Mouse (Mus musculus) spleen, adult 18-20 months (tissue): Measurements from ENCODE around the gene Kcnh2.

ENCODE experiments used
- DNase-seq, 2 experiments: peaks; one replicate each; pipeline ENCODE4 v3.0.0; 2022; ENCODE audit warnings: mixed read lengths in 2 of 2

Kcnh2 gene

DNA sequence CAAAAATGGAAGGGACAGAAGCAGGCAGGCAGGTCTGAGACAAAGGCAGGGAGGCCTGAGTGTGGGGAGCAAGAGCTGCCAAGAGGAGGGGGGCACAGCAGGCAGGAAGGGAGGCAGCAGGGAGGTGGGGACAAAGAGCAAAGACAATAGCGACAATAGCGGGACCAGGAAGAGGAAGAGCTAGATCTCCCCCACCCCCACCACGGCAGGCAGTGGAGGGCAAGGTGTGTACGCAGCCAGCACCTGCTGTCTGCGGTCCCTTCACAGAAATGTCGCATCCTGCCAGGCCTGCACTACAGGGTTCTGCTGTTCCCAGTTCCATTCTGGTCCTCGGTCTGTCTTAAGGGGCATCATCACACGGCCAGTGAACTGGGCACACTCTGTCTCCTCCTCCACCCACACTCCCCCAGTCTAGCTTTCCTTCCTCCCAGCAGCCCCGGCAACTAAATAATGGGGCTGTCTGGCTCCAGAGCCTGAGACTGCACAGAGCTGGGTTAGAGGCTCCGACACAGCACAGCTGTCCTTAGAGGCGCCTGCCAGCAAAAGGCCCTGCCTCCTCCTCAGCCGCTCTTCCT is 6.8 kb downstream of the Kcnh2 start:
- no peak for DNase-seq

DNA sequence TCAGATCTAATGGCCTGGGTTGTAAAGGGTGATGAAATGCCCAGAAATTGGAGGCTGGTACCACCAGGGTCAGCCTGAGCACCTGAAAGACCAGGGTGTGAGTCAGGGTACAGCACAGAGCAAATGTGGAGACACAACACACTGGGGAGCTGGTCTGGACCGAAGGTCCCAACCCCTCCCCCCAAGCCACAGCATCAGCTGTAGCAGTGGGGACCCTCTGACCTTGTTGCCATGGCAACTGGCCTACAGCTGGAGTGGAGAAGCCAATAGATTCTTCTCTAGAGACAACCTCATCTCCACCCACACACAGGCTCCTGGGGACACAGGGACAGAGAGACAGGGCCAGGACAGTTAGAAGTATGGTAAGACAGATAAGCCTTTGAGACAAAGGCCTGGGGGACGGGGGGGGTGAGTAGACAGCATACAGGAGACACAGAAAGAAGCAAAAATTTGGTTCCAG is 7.4 kb downstream of the Kcnh2 start:
- DNase-seq: no peak

DNA sequence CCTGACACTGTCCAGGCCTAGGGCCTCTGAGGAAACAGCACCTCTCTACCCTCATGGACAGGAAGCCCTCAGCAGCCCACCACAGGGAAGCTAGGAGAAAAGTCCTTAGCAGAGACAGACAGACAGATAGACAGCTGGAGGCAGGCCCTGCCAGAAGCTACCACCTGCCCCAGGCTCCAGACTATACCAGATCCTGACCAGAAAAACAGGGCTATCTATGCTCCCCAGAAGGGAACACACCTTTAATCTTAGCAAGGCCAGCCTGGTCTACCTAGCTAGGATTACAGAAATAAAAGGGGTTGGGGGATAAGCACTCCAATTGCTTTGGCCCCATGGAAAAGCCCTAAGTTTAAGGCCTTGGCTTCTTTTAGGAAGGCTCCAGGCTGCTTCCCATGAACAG is 8.0 kb downstream of the Kcnh2 start:
- no peak for DNase-seq

- DNase-seq: no peak
These were observed 8.4 kb downstream of the Kcnh2 start for GRCm38 (mm10) chr5:24342966-24343365.

GRCm38 (mm10) chr5:24342205-24342963 is 9.0 kb downstream of the Kcnh2 start:
- no peak for DNase-seq

GRCm38 (mm10) chr5:24337821-24338220 is 13.6 kb downstream of the Kcnh2 start:
- DNase-seq: no peak

GRCm38 (mm10) chr5:24337366-24337765 is 14.0 kb downstream of the Kcnh2 start:
- DNase-seq: no peak

DNA sequence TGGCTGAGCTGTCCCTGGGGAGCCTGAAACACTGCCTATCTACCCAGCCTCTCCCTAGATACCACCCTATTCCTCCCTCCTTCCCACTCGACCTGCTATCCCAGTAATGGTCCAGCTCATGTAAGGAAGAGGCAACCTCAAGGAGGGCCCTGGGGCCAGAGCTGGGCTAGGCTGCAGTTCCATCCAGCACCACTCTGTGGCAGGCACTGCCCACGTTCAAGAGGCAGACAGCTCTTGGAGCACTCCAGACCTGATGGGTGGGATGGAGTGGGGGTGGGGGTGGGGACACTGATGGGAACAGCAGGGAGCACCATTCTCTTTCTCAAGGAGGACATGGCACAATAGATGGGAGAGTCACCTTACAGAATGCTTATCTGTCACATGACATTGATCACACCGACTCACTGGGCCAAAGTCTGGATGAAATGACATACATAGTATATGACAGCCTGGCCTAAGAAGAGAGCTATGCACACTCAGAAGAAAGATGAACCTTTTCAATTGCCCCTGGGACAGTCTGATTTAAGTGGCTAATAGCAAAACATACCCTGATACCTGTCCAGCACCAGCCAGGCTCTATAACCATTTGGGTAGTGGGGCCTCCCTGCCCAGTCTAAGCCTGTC is 15.4 kb downstream of the Kcnh2 start:
- DNase-seq: no peak

DNA sequence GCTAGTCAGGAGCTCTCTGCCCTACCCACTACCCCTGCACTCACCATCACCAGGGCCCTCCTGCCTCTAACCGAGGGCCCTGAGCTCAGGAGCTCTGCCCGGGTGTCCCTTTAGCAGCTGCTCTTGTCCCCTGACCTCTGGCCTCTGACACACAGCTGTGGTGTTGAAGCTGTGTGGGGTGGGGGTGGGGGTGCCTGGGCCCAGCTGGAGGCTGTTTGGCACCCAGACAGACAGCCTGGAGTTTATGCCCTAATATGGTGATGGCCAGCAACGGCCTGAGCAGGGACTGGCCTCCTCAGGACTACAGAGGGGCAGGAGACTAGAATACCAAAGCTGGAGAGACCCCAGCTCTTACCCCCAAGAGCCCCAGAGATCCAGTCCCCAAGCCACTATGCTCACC is 16.7 kb downstream of the Kcnh2 start:
- no peak for DNase-seq

DNA sequence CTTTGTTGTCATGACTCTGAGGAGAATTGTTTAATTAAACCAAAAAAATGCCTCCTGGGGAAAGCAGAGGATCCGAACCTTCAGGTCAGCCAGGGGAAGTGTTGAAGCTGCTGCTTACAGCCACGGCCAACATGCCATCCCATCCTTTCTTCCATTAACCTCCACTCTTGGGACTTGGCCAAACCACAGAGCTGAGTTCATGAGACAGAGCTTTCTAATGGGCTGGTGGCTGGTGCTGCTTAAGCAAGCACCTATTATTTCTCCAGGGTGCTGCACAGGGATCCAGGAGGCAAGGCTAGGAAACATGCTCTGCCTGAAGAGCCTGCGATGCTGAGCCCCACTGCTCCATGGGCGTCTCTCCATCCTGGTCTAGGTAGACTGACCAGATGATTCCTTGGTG is 19.0 kb downstream of the Kcnh2 start:
- no peak for DNase-seq

GRCm38 (mm10) chr5:24329965-24330298 is 21.5 kb downstream of the Kcnh2 start:
- DNase-seq: no peak

DNA sequence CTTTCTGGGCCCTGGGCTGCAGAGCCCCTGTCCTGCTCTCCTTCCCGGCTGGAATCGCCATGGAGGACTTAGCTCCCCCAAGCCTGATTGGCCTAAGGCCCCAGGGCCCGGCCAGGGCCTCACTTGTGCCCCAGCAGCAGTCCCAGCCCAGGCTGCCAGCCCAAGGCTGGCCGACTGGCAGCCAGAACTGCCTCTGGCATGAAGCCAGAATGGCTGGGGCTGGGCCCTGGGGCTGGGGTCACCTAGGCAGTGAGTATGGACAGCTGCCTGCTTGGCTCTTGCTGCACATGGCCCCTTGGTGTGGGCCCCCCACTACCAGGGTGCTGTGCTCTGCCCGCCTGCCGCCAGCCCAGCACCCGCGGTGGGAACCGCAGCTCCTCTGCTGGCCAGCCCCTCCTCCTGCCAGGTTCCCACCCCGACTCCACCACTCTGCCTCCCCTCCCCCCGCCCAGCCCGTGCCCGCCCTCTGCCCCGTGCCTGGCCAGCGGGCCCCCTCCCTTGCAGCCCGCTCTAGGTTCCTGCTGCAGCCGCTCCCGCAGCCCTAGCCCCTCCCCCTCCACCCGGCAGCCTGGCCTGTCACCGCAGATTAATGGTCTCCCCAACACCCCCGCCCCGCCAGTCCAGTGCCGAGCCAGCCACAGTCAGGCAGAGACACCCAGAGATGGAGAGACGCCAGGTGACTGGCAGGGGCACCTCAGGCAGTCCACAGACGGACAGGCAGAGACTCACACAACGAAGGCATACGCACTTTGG is 22.0 kb downstream of the Kcnh2 start:
- DNase-seq: no peak

DNA sequence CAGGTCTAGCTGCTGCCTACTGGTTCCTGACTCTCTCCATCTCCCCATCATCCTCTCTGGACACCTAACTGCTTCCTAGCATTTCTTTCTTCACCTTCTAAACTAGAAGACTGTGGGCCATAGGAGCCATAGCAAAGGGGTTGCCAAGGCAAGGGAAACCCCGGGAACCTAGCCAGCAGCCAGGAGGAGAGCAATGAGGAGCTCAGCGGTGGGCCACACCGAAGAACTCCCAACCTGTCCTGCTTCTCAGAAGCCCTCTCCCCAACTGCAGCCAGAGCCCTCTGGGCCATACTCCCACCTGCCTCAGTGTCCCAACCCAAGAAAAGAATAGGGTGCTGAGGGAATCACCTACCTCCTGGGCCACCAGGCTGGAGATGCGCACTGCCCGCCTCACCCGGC is 22.6 kb downstream of the Kcnh2 start:
- no peak for DNase-seq

DNA sequence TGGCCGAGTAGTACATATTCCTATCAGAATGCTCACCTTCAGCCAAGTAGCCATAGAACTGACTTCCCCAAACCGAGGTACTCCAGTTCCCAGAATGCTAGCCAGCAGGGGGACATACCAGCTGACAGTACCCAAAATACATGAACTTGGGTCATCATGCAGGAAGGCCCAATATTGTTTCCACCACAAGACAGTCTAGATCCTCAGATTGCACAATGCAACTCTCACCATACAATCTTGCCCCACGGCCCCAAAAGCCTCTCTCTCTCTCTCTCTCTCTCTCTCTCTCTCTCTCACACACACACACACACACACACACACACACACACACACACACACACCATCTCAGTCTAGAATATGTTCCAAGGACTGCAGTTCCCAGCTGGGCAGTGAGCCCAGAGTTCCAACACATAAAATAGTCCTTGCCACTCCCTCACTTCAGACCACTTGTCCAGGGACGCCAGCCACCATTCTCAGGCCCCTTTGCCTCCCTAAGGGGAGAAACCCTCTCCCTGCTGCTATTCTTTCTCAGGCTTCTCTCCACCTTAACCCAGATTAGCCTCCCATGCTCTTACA is 24.5 kb downstream of the Kcnh2 start:
- no peak for DNase-seq

DNA sequence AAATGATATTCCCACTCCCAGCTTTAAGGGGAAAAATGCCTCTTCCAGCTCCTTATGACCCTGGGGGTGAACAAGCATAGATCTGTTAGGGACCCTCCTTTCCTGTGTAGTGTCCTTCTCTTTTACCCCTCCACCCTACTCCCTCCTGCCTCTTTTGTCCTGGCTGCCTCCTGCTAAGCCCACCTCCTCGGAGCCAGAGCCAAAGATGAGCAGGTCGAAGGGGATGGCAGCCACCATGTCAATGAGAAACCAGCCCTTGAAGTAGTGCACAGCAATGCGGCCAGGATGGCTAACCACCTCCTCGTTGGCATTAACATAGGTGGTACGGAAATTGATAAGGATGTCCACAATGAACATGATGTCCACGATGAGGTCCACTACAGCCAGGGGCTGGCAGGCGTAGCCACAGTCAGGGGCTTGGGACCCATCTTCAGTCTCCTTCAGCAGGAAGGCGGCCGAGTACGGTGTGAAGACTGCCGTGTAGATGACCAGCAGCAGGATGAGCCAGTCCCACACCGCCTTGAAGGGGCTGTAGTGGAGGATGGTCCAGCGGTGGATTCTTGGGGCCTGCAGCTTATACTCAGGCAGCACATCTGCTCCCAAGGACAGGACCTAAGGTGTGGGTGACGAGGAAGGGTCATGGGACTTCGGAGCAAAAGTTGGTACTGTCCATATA is 25.1 kb downstream of the Kcnh2 start:
- DNase-seq: no peak

GRCm38 (mm10) chr5:24325251-24325650 is 26.2 kb downstream of the Kcnh2 start:
- no peak for DNase-seq

DNA sequence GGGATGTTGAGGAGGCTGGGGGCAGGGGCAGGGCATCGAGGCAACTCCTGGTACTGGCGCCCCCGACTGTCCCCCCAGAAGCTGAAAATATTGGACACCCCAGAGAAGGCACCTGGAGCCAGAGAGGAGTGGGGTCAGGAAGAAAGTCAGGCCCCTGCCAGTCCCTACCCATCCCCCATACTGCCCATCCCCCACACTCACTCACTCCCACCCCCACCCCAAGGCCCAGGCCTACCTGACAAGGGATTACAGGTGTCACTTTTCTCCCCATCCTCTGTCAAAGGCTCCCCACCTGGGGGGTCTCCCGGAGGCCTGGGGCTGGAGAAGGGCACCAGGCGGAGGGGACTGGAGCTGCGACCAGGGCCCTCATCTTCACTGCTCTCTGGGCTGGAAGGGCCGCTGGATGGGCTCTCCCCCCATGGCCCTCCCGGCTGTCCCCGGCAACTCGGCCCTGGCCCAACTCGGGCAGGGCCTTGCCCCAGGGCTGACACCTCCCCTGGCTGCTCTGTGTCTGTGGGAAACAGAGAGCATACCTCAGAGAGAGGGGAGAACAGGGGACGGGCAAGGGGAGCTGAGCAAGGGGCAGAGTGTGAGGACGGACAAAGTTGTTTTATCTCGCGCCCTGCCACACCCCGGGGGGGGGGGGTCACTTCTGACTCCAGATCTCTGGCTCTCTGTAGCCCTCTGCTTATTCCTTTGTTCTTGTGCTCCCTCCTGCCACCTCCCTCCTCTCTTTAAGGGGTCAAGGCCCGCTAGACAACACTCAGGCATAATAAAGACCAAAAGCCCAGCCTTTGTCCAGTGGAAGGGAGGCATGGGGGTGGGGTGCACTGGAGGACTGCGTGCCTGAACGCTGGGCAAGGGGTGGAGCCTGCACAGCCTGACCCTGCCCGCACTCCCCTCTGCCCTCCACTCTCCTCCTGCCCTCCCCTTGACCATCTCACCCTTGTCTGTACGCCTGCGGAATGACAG is 29.4 kb downstream of the Kcnh2 start:
- DNase-seq: no peak

- DNase-seq: no peak
These were observed 30.5 kb downstream of the Kcnh2 start for GRCm38 (mm10) chr5:24320894-24321293.

GRCm38 (mm10) chr5:24320467-24320813 is 31.0 kb downstream of the Kcnh2 start:
- DNase-seq: no peak

DNA sequence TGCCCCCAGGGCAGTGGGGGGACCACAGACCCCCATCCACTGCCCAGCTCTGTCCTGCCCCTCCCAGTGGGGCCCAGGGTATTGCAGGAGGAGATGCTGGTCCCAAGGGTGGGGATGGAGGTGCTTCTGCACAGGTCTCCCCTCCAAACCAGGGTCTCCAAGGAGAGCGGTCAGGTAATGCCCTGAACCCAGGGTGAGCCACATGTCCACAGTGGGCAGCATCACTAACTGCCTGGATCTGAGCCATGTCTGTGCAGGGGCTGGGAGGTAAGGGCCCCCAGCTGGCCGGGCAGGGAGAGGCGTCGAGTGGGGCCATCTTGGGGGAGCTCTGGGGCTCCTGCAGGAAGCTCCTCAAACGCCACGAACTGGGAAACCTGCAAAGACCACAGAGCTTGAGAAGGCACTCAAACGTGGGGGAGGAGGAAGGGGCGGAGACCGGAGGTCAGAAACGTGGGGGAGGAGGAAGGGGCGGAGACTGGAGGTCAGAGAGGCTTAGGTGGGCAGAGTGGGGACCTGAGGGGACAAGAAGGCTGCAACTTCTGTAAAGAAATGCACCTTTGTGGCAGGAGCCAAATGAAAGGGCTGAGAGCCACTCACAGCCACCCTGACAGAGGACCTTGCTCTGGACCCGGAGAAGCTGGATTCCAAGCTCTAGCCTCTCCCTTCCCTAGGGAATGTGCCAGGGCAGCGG is 31.5 kb downstream of the Kcnh2 start:
- DNase-seq: no peak

DNA sequence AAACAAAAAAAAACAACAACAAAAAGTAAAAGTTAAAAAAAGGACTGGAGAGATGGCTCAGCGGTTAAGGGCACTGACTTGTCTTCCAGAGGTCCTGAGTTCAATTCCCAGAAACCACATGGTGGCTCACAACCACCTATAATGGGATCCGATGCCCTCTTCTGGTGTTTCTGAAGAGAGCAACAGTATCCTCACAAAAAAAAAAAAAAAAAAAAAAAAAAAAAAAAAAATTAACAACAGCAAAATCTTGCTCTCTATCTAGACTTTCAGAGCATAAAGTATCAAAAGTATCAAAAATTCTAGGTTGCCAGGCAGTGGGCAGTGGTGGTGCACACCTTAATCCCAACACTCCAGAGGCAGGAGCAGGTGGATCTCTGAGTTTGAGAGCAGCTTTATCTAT is 42.2 kb downstream of the Kcnh2 start:
- DNase-seq: no peak
